Mouse (Mus musculus) midbrain, embryonic 16.5 days (tissue): ENCODE results near the gene Baz2b. TPM values are rescaled to one million over a fixed set of nuclear protein-coding genes. Genes with fewer than 3 reads are reported as not detected.
A peak's percentile ranks its signal among the peaks of the same experiment; 100 is the strongest.

ENCODE experiments used
- ATAC-seq: fragments of 200-750 bp; cut with Nextera tagmentation; 2 replicates; pipeline ENCODE4 v1.8.0; 2017; ENCODE audit warnings: moderate TSS enrichment
- H3K27ac ChIP-seq: fragments of 300-500 bp; sonication (generic); 2 replicates; pipeline ENCODE4 v1.5.1; 2014; ENCODE audit warnings: mild to moderate bottlenecking, low read length, mixed read lengths
- H3K27me3 ChIP-seq: fragments of 300-500 bp; sonication (generic); 2 replicates; pipeline ENCODE4 v1.6.1; 2014; ENCODE audit warnings: low read depth, low read length, mixed read lengths; ENCODE audit not compliant: control insufficient read depth, insufficient read depth
- H3K36me3 ChIP-seq: fragments of 300-500 bp; sonication (generic); 2 replicates; pipeline ENCODE4 v1.6.1; 2014; ENCODE audit warnings: mild to moderate bottlenecking, low read length, moderate library complexity, mixed read lengths; ENCODE audit not compliant: control insufficient read depth, insufficient read depth
- H3K4me1 ChIP-seq: fragments of 300-500 bp; sonication (generic); 2 replicates; pipeline ENCODE4 v1.6.1; 2014; ENCODE audit warnings: mild to moderate bottlenecking, low read length, mixed read lengths; ENCODE audit not compliant: control insufficient read depth, insufficient read depth
- H3K4me2 ChIP-seq: fragments of 300-500 bp; sonication (generic); 2 replicates; pipeline ENCODE4 v1.6.1; 2014; ENCODE audit warnings: mild to moderate bottlenecking, low read length, mixed read lengths
- H3K4me3 ChIP-seq: fragments of 300-500 bp; sonication (generic); 2 replicates; pipeline ENCODE4 v1.5.1; 2014; ENCODE audit warnings: low read depth, mild to moderate bottlenecking, low read length, moderate library complexity, mixed read lengths
- H3K9ac ChIP-seq: fragments of 300-500 bp; sonication (generic); 2 replicates; pipeline ENCODE4 v1.6.1; 2014; ENCODE audit warnings: low read depth, low read length, mixed read lengths
- H3K9me3 ChIP-seq: fragments of 300-500 bp; sonication (generic); replicated peaks from 2 replicates; pipeline ENCODE4 v1.6.1; 2014; ENCODE audit warnings: mild to moderate bottlenecking, low read length, mixed read lengths; ENCODE audit not compliant: control insufficient read depth, poor library complexity, severe bottlenecking
- WGBS: fragments of 180-500 bp; shearing (Covaris S2); extraction: QIAGEN DNeasy Blood & Tissue Kit; methylation state at CpG from one replicate; pipeline ENCODE4 v1.1.7; 2014; 5-methylcytosine and 5-hydroxymethylcytosine counted together
- polyA plus RNA-seq: library from polyadenylated mRNA; unstranded; fragments of >200 nt; fragmentation: Nextera tagmentation; extraction: Ambion mirVana; gene quantifications from 2 replicates; pipeline ENCODE4 v1.2.1, GENCODE M21; 2015

Baz2b gene
- 75.3 and 86.4 TPM in 2 replicates for polyA plus RNA-seq

DNA sequence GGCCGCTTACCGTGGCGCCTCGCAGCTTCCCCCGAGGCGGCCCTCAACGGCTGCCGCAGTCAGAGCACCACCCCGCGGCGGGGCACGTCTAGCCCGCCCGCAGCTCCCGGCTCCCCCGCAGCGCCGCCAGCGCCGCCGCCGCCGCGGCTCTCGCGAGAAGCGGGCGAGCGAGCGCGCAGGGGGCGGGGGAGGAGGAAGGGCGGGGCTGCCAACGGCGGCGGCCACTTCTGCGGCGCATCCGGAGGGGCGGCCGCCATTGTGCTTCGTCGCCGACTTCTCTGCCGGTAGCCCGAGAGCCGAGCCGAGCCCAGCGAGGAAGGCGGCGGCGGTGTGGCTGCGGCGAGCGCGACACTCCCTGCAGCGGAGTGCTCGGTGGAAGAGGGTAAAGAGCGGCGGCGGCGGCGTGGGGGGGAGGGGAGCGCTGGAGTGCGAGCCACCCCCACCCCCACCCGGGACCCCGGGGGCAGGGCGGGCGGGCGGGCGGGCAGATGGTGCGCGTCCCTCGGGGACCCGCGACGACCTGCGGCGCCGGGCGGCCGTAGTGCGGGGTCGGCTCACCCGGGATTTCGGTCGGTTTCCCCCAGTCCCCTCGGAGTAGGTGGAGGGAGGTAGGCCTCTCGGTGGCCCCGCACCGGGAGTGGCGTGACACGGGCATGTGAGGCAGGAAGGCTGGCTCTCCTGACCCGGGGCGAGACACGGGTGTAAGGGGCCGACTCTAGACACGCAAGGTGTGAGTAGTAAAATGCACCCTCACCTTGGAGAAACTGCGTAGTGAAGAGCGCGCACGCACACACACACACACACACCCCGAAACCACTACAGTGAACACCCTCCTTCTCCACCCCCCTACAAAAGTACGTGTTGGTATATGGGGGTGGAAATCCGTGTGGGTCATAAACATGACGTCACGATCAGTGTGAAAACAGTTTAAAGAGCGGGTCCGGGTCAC lies at the start of gene Baz2b, which contains the start of gene March7:
Gene Baz2b (minus strand): TSS at position 137 of the 949 bp plus-strand sequence.
Gene March7 (plus strand): TSS at position 185 of the 949 bp plus-strand sequence.
- Histone ChIP-seq H3K36me3 (no peaks in the 10 kb centered on the region), H3K9ac (peak within 1 kb of the TSS; percentile 95), H3K27ac (peak within 1 kb of the TSS; percentile 93), H3K4me3 (peak within 1 kb of the TSS; percentile 82), H3K4me2 (peak within 1 kb of the TSS; percentile 69), H3K27me3 (no peaks in the 10 kb centered on the region), H3K9me3 (no peaks in the 10 kb centered on the region), H3K4me1 (peaks cover 40% of the 10 kb centered on the region)
- WGBS, result 1% methylated on average over 73 of the region's 109 CpGs
- ATAC-seq, result peak; percentile 92

DNA sequence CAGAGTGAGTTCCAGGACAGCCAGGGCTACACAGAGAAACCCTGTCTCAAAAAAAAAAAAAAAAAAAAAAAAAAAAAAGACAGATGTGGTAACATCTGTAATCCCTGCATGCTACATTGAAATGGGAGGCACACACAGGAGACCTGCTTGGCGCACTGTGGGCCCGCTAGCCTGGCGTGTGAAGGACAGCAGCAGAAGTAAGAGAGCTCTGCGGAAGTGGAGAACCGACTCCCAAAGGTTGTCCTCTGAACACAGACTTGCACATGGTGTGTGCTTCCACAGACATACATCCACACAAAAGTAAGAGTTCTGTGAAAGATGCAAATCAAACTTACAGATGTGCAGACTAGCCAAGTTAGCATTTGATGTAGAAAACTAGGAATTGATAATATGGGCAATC lies 49.5 kb upstream of the Baz2b start:
- no peak overlapping the region for H3K9ac ChIP-seq
- 92% methylated on average over 5 of the region's 5 CpGs for WGBS
- ATAC-seq, result no peak

GRCm38 (mm10) chr2:60256751-60257150 lies 47.1 kb upstream of the Baz2b start:
- H3K9me3 ChIP-seq, result no peaks in the 10 kb centered on the region
- WGBS, result 73% methylated on average over 2 of the region's 2 CpGs
- no peak overlapping the region for H3K4me2 ChIP-seq
- no peak overlapping the region for H3K9ac ChIP-seq
- no peaks in the 10 kb centered on the region for H3K27me3 ChIP-seq
- no peaks in the 10 kb centered on the region for H3K36me3 ChIP-seq
- no peak overlapping the region for H3K27ac ChIP-seq
- H3K4me1 ChIP-seq, result no peaks in the 10 kb centered on the region
- H3K4me3 ChIP-seq, result no peak overlapping the region
- no peak for ATAC-seq

More for the DNA sequence above, 49.5 kb upstream of the Baz2b start:
- no peaks in the 10 kb centered on the region for H3K27me3 ChIP-seq
- H3K4me3 ChIP-seq, result no peak overlapping the region
- H3K36me3 ChIP-seq, result no peaks in the 10 kb centered on the region
- no peak overlapping the region for H3K27ac ChIP-seq
- no peak overlapping the region for H3K4me2 ChIP-seq
- no peaks in the 10 kb centered on the region for H3K4me1 ChIP-seq
- no peaks in the 10 kb centered on the region for H3K9me3 ChIP-seq

DNA sequence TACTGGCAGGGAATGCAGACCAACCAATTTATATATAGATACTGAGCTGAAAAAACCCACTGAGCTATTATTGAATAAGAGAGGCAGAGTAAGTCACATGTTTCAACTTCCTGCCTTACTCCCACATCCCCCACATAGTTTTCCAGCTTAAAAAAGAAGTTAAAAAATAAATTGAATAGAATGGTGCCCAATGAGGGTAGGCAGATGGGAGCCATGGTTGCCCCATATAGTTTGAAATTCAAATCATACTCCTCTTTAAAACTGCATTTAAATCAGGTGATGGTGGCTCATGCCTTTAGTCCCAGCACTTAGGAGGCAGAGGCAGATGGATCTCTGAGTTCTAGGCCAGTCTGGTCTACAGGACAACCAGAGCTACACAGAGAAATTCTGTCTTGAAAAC lies 43.9 kb upstream of the Baz2b start:
- Histone ChIP-seq H3K4me1 (no peaks in the 10 kb centered on the region), H3K27ac (no peak overlapping the region), H3K4me2 (no peak overlapping the region), H3K9me3 (no peaks in the 10 kb centered on the region), H3K27me3 (no peaks in the 10 kb centered on the region), H3K9ac (no peak overlapping the region), H3K4me3 (no peak overlapping the region), H3K36me3 (peaks cover 9% of the 10 kb centered on the region; the same call in 1 of the 2 replicates)
- ATAC-seq, result no peak

GRCm38 (mm10) chr2:60252782-60253181 lies 43.1 kb upstream of the Baz2b start:
- 80% methylated on average over 4 of the region's 4 CpGs for WGBS
- Histone ChIP-seq H3K4me1 (no peaks in the 10 kb centered on the region), H3K9me3 (no peaks in the 10 kb centered on the region), H3K9ac (no peak overlapping the region), H3K36me3 (peaks cover 9% of the 10 kb centered on the region; the same call in 1 of the 2 replicates), H3K27me3 (no peaks in the 10 kb centered on the region), H3K4me3 (no peak overlapping the region), H3K4me2 (no peak overlapping the region), H3K27ac (no peak overlapping the region)
- ATAC-seq, result no peak

GRCm38 (mm10) chr2:60234506-60234905 lies 24.9 kb upstream of the Baz2b start:
- Histone ChIP-seq H3K27ac (no peak overlapping the region), H3K4me2 (no peak overlapping the region), H3K9me3 (no peaks in the 10 kb centered on the region), H3K36me3 (peaks cover 27% of the 10 kb centered on the region), H3K9ac (no peak overlapping the region), H3K4me1 (no peaks in the 10 kb centered on the region), H3K4me3 (no peak overlapping the region), H3K27me3 (no peaks in the 10 kb centered on the region)
- 83% methylated on average over 7 of the region's 7 CpGs for WGBS
- ATAC-seq, result no peak

DNA sequence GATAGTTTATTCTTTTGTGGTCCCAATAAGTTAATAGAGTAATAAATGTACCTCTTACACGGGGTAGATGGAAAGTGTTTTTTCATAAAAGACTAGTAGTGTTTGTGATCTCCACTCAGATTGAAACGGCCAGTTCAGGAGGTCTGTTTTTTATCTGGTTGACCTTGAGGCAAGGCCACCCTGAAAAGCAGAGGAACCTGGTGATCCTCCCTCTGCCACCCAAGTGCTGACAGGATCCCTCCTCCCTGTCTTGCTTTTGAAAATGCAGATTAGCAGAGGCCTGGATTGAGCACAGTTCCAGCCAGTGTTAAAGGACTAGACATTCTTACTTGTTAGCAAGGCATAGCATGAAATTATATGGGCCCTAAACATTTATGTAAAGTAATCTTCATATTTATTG lies 23.5 kb upstream of the Baz2b start:
- Histone ChIP-seq H3K27me3 (no peaks in the 10 kb centered on the region), H3K4me3 (no peak overlapping the region), H3K9me3 (no peaks in the 10 kb centered on the region), H3K36me3 (peaks cover 27% of the 10 kb centered on the region), H3K4me2 (no peak overlapping the region), H3K4me1 (no peaks in the 10 kb centered on the region), H3K27ac (no peak overlapping the region), H3K9ac (no peak overlapping the region)
- WGBS, result 61% methylated on average over 2 of the region's 2 CpGs
- ATAC-seq, result no peak

DNA sequence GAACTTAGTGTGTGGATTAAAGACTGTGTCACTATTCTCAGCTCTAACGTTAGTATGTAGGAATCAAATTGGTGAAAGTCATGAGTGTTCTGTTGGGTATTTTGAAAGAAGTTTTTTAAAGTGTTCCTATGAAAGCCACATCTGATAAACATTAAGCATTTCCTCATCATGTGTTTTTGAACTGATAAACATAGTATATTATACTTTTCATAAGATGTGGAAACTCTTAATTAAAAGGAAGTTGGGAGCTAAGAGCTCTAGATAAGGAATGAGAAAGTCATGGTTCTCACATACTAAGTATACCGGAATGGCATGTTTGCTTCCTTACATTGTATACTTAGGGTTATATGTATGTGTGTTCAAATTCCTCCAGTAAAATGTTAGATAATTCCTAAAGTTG lies 20.7 kb upstream of the Baz2b start:
- 96% methylated on average over 2 of the region's 2 CpGs for WGBS
- H3K36me3 ChIP-seq, result peaks cover 19% of the 10 kb centered on the region
- H3K27ac ChIP-seq, result no peak overlapping the region

DNA sequence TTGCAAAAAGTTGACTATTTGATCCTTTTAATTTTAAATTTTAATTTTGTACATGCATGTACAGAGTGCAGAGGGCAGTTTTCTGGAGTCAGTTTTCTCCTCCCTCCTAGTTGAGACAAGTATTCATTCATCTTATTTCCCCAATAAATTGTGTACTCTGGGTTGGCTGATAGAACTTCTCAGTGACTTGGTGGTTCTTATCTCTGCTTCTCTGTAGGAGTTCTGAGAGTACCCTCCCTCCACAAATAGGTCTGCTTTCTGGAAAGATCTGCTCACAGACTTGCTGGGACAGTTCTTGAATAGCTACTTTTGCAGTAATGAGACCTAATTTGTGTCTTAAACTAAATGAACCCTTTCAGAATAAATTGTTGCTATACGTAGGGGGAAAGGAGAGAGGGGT lies 18.8 kb upstream of the Baz2b start:
- Histone ChIP-seq H3K4me3 (no peak overlapping the region), H3K4me2 (no peak overlapping the region), H3K36me3 (peaks cover 10% of the 10 kb centered on the region; the same call in 1 of the 2 replicates), H3K9ac (no peak overlapping the region), H3K27me3 (no peaks in the 10 kb centered on the region), H3K9me3 (no peaks in the 10 kb centered on the region), H3K4me1 (no peaks in the 10 kb centered on the region), H3K27ac (no peak overlapping the region)
- 70% methylated on average over 1 of the region's 1 CpGs for WGBS
- no peak for ATAC-seq

More for the DNA sequence above, 20.7 kb upstream of the Baz2b start:
- Histone ChIP-seq H3K9me3 (no peaks in the 10 kb centered on the region), H3K4me1 (no peaks in the 10 kb centered on the region), H3K9ac (no peak overlapping the region), H3K27me3 (no peaks in the 10 kb centered on the region), H3K4me3 (no peak overlapping the region), H3K4me2 (no peak overlapping the region)
- no peak for ATAC-seq
